Mouse (Mus musculus) E14TG2a.4 (cell line): ENCODE measurements around the gene Cdh12.

Source experiments
- CTCF ChIP-seq: conservative IDR thresholded peaks from 2 replicates; pipeline ENCODE4 v1.5.1; 2014; ENCODE audit warnings: low read length
- NANOG ChIP-seq: IDR thresholded peaks from 2 replicates; pipeline ENCODE4 v1.6.1; 2014; ENCODE audit warnings: borderline replicate concordance, low read length, mixed read lengths
- POU5F1 ChIP-seq: IDR thresholded peaks from 2 replicates; pipeline ENCODE4 v1.6.1; 2014; ENCODE audit warnings: low read length, borderline replicate concordance

DNA sequence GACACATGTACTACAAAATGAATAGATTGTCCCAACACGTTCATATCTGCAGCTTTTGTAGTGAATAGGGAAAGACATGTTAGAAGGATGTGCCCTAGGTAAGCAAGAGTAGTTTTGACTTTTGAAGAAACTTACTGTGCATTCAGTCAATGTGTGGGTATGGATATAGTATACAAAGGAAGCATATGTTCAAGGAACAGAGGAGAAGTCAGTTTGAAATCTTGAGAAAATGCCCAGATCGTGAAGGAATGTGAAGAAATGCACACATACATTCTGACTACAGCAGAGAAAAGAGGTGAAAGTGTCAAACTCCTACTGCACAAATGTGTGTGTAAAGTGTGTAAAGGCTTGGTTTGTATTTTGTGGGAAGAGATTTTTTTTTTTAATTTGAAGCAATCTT is 812.3 kb downstream of the Cdh12 start:
- TF ChIP-seq CTCF (no peak), POU5F1 (no peak), NANOG (no peak)
